Mouse (Mus musculus) brain, embryonic 14.5 days (tissue): ENCODE data around the gene Sufu.

Experiments used
- CTCF ChIP-seq: fragments of 200-500 bp; IDR thresholded peaks from 2 replicates; pipeline ENCODE4 v1.5.1; 2012; ENCODE audit warnings: inconsistent platforms, mild to moderate bottlenecking, moderate library complexity, borderline replicate concordance; ENCODE audit not compliant: insufficient read depth, insufficient read length; ENCODE audit errors: extremely low read depth
- POLR2A ChIP-seq: fragments of 200-500 bp; IDR thresholded peaks from 2 replicates; pipeline ENCODE4 v1.6.1; 2012; ENCODE audit warnings: mild to moderate bottlenecking, inconsistent platforms, borderline replicate concordance; ENCODE audit not compliant: poor library complexity, insufficient read depth, insufficient read length, severe bottlenecking; ENCODE audit errors: extremely low read depth

DNA sequence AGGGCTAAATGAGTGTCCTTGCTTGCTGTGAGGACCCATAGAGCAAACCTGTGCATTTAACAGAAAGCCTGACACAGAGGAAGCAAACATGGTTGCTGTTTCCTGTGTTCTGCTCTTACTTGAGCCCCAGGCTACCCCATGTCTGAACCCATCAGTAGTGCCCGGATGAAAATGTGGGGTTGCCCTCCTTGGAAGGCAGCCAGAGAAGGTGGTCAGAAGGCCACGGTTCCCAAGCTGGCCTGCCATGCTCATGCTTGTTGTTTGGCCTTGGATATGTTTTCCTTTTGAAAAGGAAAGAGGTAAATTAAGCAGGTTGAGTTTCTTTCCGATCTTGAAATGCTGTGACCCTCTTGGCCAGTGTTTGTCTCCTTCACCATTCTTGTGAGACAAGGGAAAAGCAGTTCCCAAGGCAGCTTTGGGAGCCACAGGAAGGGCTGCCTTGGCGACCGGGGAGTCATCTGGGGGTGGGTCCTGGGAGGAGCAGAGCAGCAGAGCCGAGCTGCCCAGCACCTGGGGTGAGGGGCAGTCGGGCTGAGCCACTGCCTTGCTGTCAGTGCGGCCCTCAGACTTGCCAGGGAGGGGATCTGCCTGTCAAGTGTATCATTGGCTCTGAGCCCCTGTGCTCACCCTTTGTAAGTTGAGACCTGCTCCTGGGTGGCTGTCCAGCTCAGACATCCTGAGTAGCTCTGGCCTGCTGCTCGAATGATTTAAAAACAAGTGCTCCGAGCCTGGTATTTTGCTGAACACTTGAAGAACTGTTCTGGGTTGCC is 74.8 kb downstream of the Sufu start:
- TF ChIP-seq CTCF, result no peak
- no peak for TF ChIP-seq POLR2A
